Mouse (Mus musculus): ENCODE data around the gene Tmem45b.

DNA sequence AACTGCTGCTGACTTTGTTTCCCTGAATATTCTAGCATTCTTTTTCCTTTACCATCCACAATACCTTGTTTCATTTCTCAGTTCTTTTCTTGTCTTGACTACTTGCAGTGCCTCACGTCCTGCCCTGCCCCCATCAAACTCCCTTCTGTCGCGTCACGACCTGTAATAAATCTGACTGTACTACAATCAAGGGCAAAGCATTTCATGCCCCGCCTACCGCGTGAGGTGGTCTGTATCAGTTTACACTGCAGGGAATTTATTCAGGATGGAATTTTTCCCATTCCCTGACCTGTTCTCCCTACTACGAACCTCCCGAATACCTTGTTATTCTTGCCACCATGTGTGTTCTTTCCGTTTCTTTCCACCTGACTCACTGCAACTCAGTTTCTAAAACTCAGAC, 12.1 kb downstream of the Tmem45b start:
- TF ChIP-seq CTCF (conservative IDR thresholded peaks at IDR 0.05; ENCODE audit: low read length) (no peak), POU5F1 (IDR thresholded peaks at IDR 0.05; ENCODE audit: borderline replicate concordance, low read length) (no peak)

Measured in E14TG2a.4 (cell line).